Mouse (Mus musculus): ENCODE measurements around the gene Ostf1.
A peak's percentile ranks its signal among the peaks of the same experiment; 100 is the strongest.

The Ostf1 gene

GRCm38 (mm10) chr19:18631644-18632219 lies at the start of gene Ostf1, which contains the start of gene Nmrk1:
Ostf1 (minus strand) TSS chr19:18631823.
Nmrk1 (plus strand) TSS chr19:18631950.
- peak; percentile 95 to 98 for DNase-seq (ENCODE audit: low spot score in 2 of 2)

GRCm38 (mm10) chr19:18673116-18673515 lies 41.5 kb upstream of the Ostf1 start:
- no peak for DNase-seq (ENCODE audit: low spot score in 2 of 2)

GRCm38 (mm10) chr19:18672498-18672897 lies 40.9 kb upstream of the Ostf1 start:
- no peak for DNase-seq (ENCODE audit: low spot score in 2 of 2)

GRCm38 (mm10) chr19:18671056-18671741 lies 39.6 kb upstream of the Ostf1 start:
- peak in 1 of 2 experiments; percentile 38 for DNase-seq (ENCODE audit: low spot score in 2 of 2)

- peak; percentile 98 to 99 for DNase-seq (ENCODE audit: low spot score in 2 of 2)
Observed at GRCm38 (mm10) chr19:18670608-18671007, 39.0 kb upstream of the Ostf1 start, which contains the start of gene Carnmt1. Carnmt1 (plus strand) TSS chr19:18670764.

GRCm38 (mm10) chr19:18669551-18669950 lies 37.9 kb upstream of the Ostf1 start:
- DNase-seq (ENCODE audit: low spot score in 2 of 2), result no peak

GRCm38 (mm10) chr19:18666966-18667365 lies 35.3 kb upstream of the Ostf1 start:
- DNase-seq (ENCODE audit: low spot score in 2 of 2), result no peak

- no peak for DNase-seq (ENCODE audit: low spot score in 2 of 2)
Observed at GRCm38 (mm10) chr19:18663904-18664303, 32.3 kb upstream of the Ostf1 start.

GRCm38 (mm10) chr19:18661683-18662082 lies 30.1 kb upstream of the Ostf1 start:
- DNase-seq (ENCODE audit: low spot score in 2 of 2), result no peak

- no peak for DNase-seq (ENCODE audit: low spot score in 2 of 2)
Observed at GRCm38 (mm10) chr19:18660466-18660865, 28.8 kb upstream of the Ostf1 start.

GRCm38 (mm10) chr19:18659349-18659748 lies 27.7 kb upstream of the Ostf1 start:
- DNase-seq (ENCODE audit: low spot score in 2 of 2), result no peak

- DNase-seq (ENCODE audit: low spot score in 2 of 2), result no peak
Observed at GRCm38 (mm10) chr19:18658473-18658872, 26.9 kb upstream of the Ostf1 start.

- DNase-seq (ENCODE audit: low spot score in 2 of 2), result no peak
Observed at GRCm38 (mm10) chr19:18655999-18656398, 24.4 kb upstream of the Ostf1 start.

GRCm38 (mm10) chr19:18654984-18655383 lies 23.4 kb upstream of the Ostf1 start:
- DNase-seq (ENCODE audit: low spot score in 2 of 2), result no peak

- DNase-seq (ENCODE audit: low spot score in 2 of 2), result no peak
Observed at GRCm38 (mm10) chr19:18654330-18654729, 22.7 kb upstream of the Ostf1 start.

GRCm38 (mm10) chr19:18653058-18653457 lies 21.4 kb upstream of the Ostf1 start:
- no peak for DNase-seq (ENCODE audit: low spot score in 2 of 2)

- DNase-seq (ENCODE audit: low spot score in 2 of 2), result no peak
Observed at GRCm38 (mm10) chr19:18652592-18652991, 21.0 kb upstream of the Ostf1 start.

GRCm38 (mm10) chr19:18650473-18650872 lies 18.9 kb upstream of the Ostf1 start:
- no peak for DNase-seq (ENCODE audit: low spot score in 2 of 2)

- no peak for DNase-seq (ENCODE audit: low spot score in 2 of 2)
Observed at GRCm38 (mm10) chr19:18649955-18650354, 18.3 kb upstream of the Ostf1 start.

- no peak for DNase-seq (ENCODE audit: low spot score in 2 of 2)
Observed at GRCm38 (mm10) chr19:18648558-18648945, 16.9 kb upstream of the Ostf1 start.

- DNase-seq (ENCODE audit: low spot score in 2 of 2), result no peak
Observed at GRCm38 (mm10) chr19:18647775-18648557, 16.3 kb upstream of the Ostf1 start.

- DNase-seq (ENCODE audit: low spot score in 2 of 2), result no peak
Observed at GRCm38 (mm10) chr19:18646853-18647420, 15.3 kb upstream of the Ostf1 start.

Data from urinary bladder, postnatal 4 days (tissue).